Mouse (Mus musculus) T-helper 17 cell (primary cell): ENCODE results near the gene Dmkn.
"Not testable (repeated sequence)": the region's sequence is repeated elsewhere in the genome, so short reads cannot be mapped to it uniquely, and the experiment has no call there.

Source experiments
- in situ Hi-C, 2 experiments: fragments of 300-600 bp; cut with MboI, MseI; formaldehyde crosslinking; loops; 1 replicate in 1 of 2; 2 replicates in 1 of 2; pipeline ENCODE4 v1.15.1; 2025; ENCODE audit warnings: high pct_unique_total_duplicates in 2 of 2

Gene Dmkn

DNA sequence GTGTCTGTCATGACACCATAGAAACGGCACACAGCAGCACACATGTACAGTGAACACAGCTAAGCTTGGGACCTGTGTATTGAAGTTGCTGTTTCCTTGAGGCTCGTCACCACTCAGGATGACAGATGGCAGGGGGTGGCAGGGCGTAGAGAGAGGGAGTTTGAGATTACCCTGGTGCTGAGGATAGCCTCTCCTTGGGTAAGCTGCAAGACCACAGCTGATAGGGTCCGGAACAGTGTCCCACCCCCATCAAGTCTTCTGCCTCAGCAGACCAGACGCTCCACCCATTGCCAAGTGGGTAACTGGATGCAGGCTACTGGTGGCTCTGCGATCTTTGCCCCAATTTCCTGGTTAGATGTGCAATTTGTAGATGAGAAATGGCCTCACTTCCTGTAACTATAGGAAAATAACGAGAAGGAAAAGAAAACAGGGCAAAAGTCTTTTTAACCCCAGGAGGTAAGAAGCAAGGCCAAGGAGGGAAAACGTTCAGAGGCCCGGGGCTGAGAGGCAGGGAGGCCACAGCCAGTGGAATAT, 48.3 kb downstream of the Dmkn start:
- in situ Hi-C loops, result no loop called here

GRCm38 (mm10) chr7:30812291-30812807, 48.8 kb downstream of the Dmkn start:
- in situ Hi-C loops, result no loop called here

- in situ Hi-C loops, result no loop called here
Observed at GRCm38 (mm10) chr7:30820131-30820530, 56.6 kb downstream of the Dmkn start.

DNA sequence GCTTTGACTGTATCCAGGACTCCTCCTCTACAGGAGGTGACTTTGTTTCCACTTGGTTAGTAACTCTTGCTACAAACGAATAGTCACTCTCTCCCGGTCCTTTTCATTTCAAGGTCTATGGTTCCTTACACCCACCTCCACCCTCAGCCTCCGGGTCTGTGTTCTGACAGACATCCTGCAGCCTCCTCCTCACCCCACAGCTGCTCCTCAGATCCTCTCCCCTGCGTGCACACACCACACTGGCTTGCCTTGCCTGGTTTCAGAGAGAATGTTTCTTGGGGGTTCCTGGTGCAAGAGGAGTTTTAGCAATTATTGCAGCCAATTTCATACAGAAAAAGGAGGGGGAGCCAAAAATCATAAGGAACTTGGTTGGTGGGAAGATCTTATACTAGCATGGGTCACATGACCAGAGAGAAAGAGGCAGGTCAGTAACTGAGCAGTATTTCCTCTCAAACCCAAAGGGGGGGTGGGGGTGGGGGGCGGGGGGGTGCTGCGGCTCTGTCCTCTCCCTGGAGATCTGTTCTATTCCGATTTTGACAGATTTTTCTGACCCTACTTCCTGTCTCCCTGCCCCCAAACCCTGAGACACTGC, 57.4 kb downstream of the Dmkn start:
- in situ Hi-C loops, result no loop called here

GRCm38 (mm10) chr7:30821532-30821931, 58.0 kb downstream of the Dmkn start:
- in situ Hi-C loops, result no loop called here

DNA sequence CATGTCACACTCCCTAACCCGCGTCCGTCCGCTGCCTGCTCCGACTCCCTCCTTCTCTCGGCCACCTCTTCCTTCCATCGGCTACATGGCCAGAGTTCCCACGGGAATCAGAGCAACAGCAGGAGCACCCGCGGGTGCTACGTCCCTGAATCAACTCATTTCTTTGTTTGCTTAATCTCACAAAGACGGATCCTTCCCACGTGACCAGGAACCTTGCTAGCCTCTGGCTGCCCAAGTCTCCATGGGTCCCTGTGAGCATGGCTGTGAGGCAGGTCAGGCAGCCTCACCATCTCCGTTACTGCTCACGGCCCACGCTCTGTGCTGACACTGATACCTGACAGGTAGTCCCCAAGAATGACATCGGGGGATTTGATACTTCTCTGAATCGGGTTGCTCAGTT, 60.1 kb downstream of the Dmkn start, which contains the start of gene Ffar2:
Gene Ffar2 (minus strand): TSS at position 101 of the 400 bp plus-strand sequence.
- in situ Hi-C loops, result no loop called here

DNA sequence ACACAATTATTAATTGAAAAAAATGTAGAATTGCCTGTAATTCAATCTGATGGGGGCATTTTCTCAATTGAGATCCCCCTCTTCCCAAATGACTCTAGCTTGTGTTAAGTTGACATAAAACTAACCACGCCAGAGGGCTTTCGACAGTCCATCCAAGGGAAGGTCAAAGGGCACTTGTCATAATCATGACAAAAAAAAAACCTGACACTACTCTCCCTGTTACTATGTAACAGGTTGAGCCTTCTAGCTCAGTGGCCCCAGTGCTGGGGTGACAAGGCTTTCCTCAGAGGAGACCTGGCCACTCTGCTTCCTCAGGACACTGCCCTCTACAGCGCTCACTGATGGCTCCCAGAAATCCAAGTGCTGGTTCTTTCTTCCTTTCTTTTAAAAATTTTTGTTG, 60.8 kb downstream of the Dmkn start:
- in situ Hi-C loops, result no loop called here

GRCm38 (mm10) chr7:30826660-30827059, 63.1 kb downstream of the Dmkn start:
- in situ Hi-C loops, result no loop called here

DNA sequence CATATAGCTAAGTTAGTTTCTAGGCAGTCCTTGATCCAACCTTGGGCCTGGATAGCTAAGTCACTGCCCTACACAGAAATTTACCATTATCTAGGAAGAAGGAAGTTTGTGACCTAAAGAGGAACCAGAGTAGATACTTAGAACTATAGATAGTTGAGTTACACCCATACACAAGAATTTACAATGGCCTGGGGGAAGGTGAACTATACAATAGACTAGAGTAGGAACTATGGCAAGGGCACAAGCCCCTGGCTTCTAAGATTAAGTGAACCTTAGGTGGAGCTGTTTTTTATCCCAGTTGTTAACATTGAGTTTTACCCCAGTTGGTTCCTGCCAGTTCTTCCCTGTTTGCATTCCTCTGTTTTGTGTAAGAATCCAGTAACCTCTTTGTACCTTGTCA, 65.3 kb downstream of the Dmkn start:
- in situ Hi-C loops, result not testable (repeated sequence)

GRCm38 (mm10) chr7:30829428-30829827, 65.9 kb downstream of the Dmkn start:
- in situ Hi-C loops, result no loop called here
